ENCODE assay signal across 7 mouse cellular contexts in the genomic region with DNA sequence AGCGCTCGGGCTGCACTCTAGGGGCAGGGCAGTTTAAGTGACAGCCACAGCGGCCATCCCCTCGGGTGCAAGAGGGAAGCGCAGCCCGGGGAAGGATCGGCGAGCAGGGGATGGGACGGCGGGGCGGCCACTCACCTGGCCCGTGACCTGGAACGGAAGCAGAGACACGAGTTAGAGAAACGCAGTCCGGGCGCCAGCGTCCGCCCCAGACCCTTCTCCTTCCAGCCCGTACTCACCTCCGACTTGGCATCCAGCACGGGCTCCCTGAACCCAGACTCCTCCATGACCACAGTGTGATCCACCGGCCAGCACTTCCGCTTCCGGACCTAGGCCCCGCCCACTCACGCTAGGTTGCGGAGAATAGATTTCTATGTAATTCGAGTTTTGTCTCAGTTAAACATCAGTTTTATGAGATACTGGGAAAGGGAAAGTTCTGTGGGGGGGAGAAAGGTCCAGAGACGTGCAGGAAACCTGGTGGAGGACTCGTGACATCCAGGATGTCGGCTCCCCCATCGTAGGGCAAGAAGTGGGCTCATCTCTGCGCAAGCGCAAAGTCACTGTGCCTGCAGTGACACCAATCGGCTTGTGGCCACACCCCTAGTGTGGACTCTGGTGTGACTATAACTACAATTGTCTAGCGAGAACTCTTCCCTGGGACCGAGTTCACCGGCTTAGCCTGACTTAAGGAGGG. TPM values are rescaled to one million over a fixed set of nuclear protein-coding genes. Genes with fewer than 3 reads are reported as not detected.
A peak's percentile ranks its signal among the peaks of the same experiment; 100 is the strongest.
DNase-seq lines count a peak whose midpoint lies in the region; ATAC-seq and TF ChIP-seq lines count a peak whose summit lies in the region.

A gene (minus strand): TSS at position 534 of the 691 bp plus-strand sequence.

- ATAC-seq in embryonic facial prominence, embryonic 12.5 days (ENCODE audit: insufficient number of reproducible peaks, insufficient read depth, low FRiP score, low TSS enrichment): peak; percentile 98
- peak; percentile 96 for ATAC-seq in limb, embryonic 12.5 days (ENCODE audit: insufficient number of reproducible peaks, insufficient read depth, low FRiP score, low TSS enrichment, low read depth)
- ATAC-seq in midbrain, embryonic 15.5 days (replicated peaks): peak; percentile 99

- no peak for TF ChIP-seq POLR2A in kidney, adult 2 months (IDR thresholded peaks at IDR 0.05; ENCODE audit: low read depth, low read length)
- peak; percentile 80 for TF ChIP-seq POLR2A in spleen, adult 2 months (IDR thresholded peaks at IDR 0.05; ENCODE audit: low read depth, low read length)

- H3K27ac ChIP-seq in embryonic facial prominence, embryonic 12.5 days: peak within 1 kb of the TSS; percentile 78
- peak within 1 kb of the TSS; percentile 65 for H3K27ac ChIP-seq in kidney, adult 2 months (ENCODE audit: insufficient read depth, low read depth, low read length)
- peak within 1 kb of the TSS; percentile 66 for H3K27ac ChIP-seq in limb, embryonic 12.5 days
- H3K27ac ChIP-seq in midbrain, embryonic 15.5 days: peak within 1 kb of the TSS; percentile 90
- H3K27ac ChIP-seq in spleen, adult 2 months (ENCODE audit: insufficient read depth, low read length): peak within 1 kb of the TSS; percentile 77

- H3K9me3 ChIP-seq in embryonic facial prominence, embryonic 12.5 days: no peaks in the 10 kb centered on the region
- no peaks in the 10 kb centered on the region for H3K9me3 ChIP-seq in limb, embryonic 12.5 days
- H3K9me3 ChIP-seq in midbrain, embryonic 15.5 days: no peaks in the 10 kb centered on the region

- TF ChIP-seq CTCF in kidney, adult 2 months (conservative IDR thresholded peaks at IDR 0.05; ENCODE audit: insufficient read depth, insufficient read length, low read depth, low read length): 0 out of 2 replicates have a peak, but pooled peaks have one; percentile 6
- TF ChIP-seq CTCF in spleen, adult 2 months (IDR thresholded peaks at IDR 0.05; ENCODE audit: extremely low read depth, insufficient read depth, insufficient read length, insufficient replicate concordance): no peak

- 0 out of 2 replicates have a peak, but pooled peaks cover 2% of the 10 kb centered on the region for H3K36me3 ChIP-seq in embryonic facial prominence, embryonic 12.5 days
- H3K36me3 ChIP-seq in kidney, adult 2 months (ENCODE audit: control insufficient read depth, insufficient read depth, low read length): no peaks in the 10 kb centered on the region
- 0 out of 2 replicates have a peak, but pooled peaks cover 5% of the 10 kb centered on the region for H3K36me3 ChIP-seq in limb, embryonic 12.5 days
- H3K36me3 ChIP-seq in midbrain, embryonic 15.5 days (replicated peaks): no peaks in the 10 kb centered on the region
- H3K36me3 ChIP-seq in spleen, adult 2 months (ENCODE audit: control insufficient read depth, insufficient read depth, low read length): peaks cover 4% of the 10 kb centered on the region; the same call in 1 of the 2 replicates

- WGBS in embryonic facial prominence, embryonic 12.5 days: under 1% methylated on average over 39 of the region's 39 CpGs
- under 1% methylated on average over 39 of the region's 39 CpGs for WGBS in kidney, adult 2 months
- under 1% methylated on average over 39 of the region's 39 CpGs for whole genome bisulfite sequencing in limb, embryonic 12.5 days
- WGBS in midbrain, embryonic 15.5 days: under 1% methylated on average over 39 of the region's 39 CpGs
- under 1% methylated on average over 39 of the region's 39 CpGs for WGBS in spleen, adult 2 months

- H3K4me3 ChIP-seq in embryonic facial prominence, embryonic 12.5 days: peak within 1 kb of the TSS; percentile 87
- H3K4me3 ChIP-seq in kidney, adult 2 months (ENCODE audit: insufficient read depth, low read depth, low read length): peak within 1 kb of the TSS; percentile 75
- H3K4me3 ChIP-seq in limb, embryonic 12.5 days (replicated peaks): peak within 1 kb of the TSS; percentile 82
- H3K4me3 ChIP-seq in midbrain, embryonic 15.5 days: peak within 1 kb of the TSS; percentile 86
- H3K4me3 ChIP-seq in spleen, adult 2 months (ENCODE audit: extremely low read depth, insufficient read depth, insufficient read length): peak within 1 kb of the TSS; percentile 89

- H3K4me1 ChIP-seq in embryonic facial prominence, embryonic 12.5 days: no peaks in the 10 kb centered on the region
- no peaks in the 10 kb centered on the region for H3K4me1 ChIP-seq in kidney, adult 2 months (ENCODE audit: control insufficient read depth, insufficient read depth, low read length)
- no peaks in the 10 kb centered on the region; the same call in 1 of the 2 replicates for H3K4me1 ChIP-seq in limb, embryonic 12.5 days (replicated peaks)
- H3K4me1 ChIP-seq in midbrain, embryonic 15.5 days: peaks cover 11% of the 10 kb centered on the region
- H3K4me1 ChIP-seq in spleen, adult 2 months (ENCODE audit: control insufficient read depth, insufficient read depth, insufficient read length): peaks cover 2% of the 10 kb centered on the region; the same call in 1 of the 2 replicates

- H3K4me2 ChIP-seq in embryonic facial prominence, embryonic 12.5 days (replicated peaks): peak within 1 kb of the TSS; percentile 71
- peak within 1 kb of the TSS; percentile 76 for H3K4me2 ChIP-seq in limb, embryonic 12.5 days
- H3K4me2 ChIP-seq in midbrain, embryonic 15.5 days: peak within 1 kb of the TSS; percentile 87

- H3K27me3 ChIP-seq in embryonic facial prominence, embryonic 12.5 days: no peaks in the 10 kb centered on the region
- no peaks in the 10 kb centered on the region for H3K27me3 ChIP-seq in kidney, adult 2 months (replicated peaks; ENCODE audit: control insufficient read depth, insufficient read depth, low read length)
- no peaks in the 10 kb centered on the region for H3K27me3 ChIP-seq in limb, embryonic 12.5 days
- H3K27me3 ChIP-seq in midbrain, embryonic 15.5 days (replicated peaks): no peaks in the 10 kb centered on the region
- no peaks in the 10 kb centered on the region for H3K27me3 ChIP-seq in spleen, adult 2 months (ENCODE audit: control insufficient read depth, insufficient read depth, low read length)

- peak; percentile 91 for DNase-seq in adrenal gland, postnatal 25 days
- DNase-seq in heart, adult 18-20 months: peak; percentile 94 to 96
- DNase-seq in kidney, adult 2 months: peak; percentile 97
- DNase-seq in spleen, adult 2 months (ENCODE audit: low read depth in 1 of 2, low spot score in 2 of 2): peak; percentile 87 to 88

- peak within 1 kb of the TSS; percentile 73 for H3K9ac ChIP-seq in embryonic facial prominence, embryonic 12.5 days
- H3K9ac ChIP-seq in limb, embryonic 12.5 days (replicated peaks): peak within 1 kb of the TSS; percentile 73
- peak within 1 kb of the TSS; percentile 87 for H3K9ac ChIP-seq in midbrain, embryonic 15.5 days

RNA-seq across cellular contexts. Expression of the gene that starts here (rescaled TPM):
- total RNA-seq in adrenal gland, postnatal 25 days (2021): 101 and 111 TPM in 2 replicates
- polyA plus RNA-seq in embryonic facial prominence, embryonic 12.5 days (2016; fragmentation: Nextera tagmentation; extraction: Ambion mirVana): 87.2 and 101 TPM in 2 replicates
- total RNA-seq in heart, adult 18-20 months (2021): 10 to 100 TPM; 34.6 to 35.5 TPM
- 40.6 and 48.6 TPM in 2 replicates for polyA plus RNA-seq in kidney, adult 2 months (2012; rRNA removed)
- polyA plus RNA-seq in limb, embryonic 12.5 days (2016; fragmentation: Nextera tagmentation; extraction: Ambion mirVana): 82.6 and 90.1 TPM in 2 replicates
- 82.9 and 87.5 TPM in 2 replicates for polyA plus RNA-seq in midbrain, embryonic 15.5 days (2015; fragmentation: Nextera tagmentation; extraction: Ambion mirVana)
- 15.0 and 15.4 TPM in 2 replicates for polyA plus RNA-seq in spleen, adult 2 months (2012; rRNA removed)

Comparison
In these comparisons a context has a peak if more than half of its experiments do, and no peak if none do; other contexts are left out.
1. Peak in every context shown above with its lines: DNase-seq, ATAC-seq, H3K4me3 ChIP-seq and H3K27ac ChIP-seq.